Comparison of ENCODE assay signal across 25 mouse cellular contexts in the genomic region with DNA sequence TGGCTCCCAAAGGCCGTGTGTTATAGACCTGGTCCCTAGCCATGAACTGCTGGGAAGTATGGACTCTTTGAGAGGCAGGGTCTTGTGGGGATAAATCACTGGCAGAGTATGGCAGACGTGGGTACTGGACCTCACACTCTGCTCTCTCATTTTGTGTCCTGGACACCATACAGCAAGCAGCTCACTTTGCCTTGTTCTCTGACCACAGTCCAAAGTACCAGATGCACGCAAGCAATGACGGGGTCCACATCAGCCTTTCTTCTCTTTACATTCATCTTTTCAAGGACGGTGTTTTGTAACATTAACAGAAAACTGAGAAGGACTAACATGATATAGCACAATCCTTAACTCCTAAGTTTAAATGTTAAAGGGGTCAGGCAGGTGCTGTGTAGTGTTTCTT. TPM values are rescaled to one million over a fixed set of nuclear protein-coding genes. Genes with fewer than 3 reads are reported as not detected.
DNase-seq lines count a peak whose midpoint lies in the region; ATAC-seq and TF ChIP-seq lines count a peak whose summit lies in the region.
"Had no signal": no experiment of that assay in that cellular context is flagged by ENCODE, and none has a peak within 500 bp of the region (broad histone marks: within the 10 kb centered on the region; RNA-seq: fewer than 3 reads in every experiment).

No protein-coding gene starts in this region.

- TF ChIP-seq CTCF in kidney, adult 2 months (conservative IDR thresholded peaks at IDR 0.05; ENCODE audit: insufficient read depth, insufficient read length, low read depth, low read length), result no peak
- TF ChIP-seq CTCF in liver, postnatal 0 days (IDR thresholded peaks at IDR 0.05; ENCODE audit: low read depth), result no peak

- H3K9ac ChIP-seq in kidney, embryonic 14.5 days (ENCODE audit: low read depth, low read length), result no peak overlapping the region
- no peak overlapping the region for H3K9ac ChIP-seq in liver, postnatal 0 days (replicated peaks)
- no peak overlapping the region for H3K9ac ChIP-seq in liver, embryonic 11.5 days (ENCODE audit: low read depth, low read length)
- H3K9ac ChIP-seq: embryonic facial prominence, embryonic 12.5 days; embryonic facial prominence, embryonic 15.5 days; forebrain, postnatal 0 days; hindbrain, embryonic 12.5 days; hindbrain, embryonic 15.5 days had no signal

- H3K27me3 ChIP-seq in kidney, adult 2 months (replicated peaks; ENCODE audit: control insufficient read depth, insufficient read depth, low read length), result no peaks in the 10 kb centered on the region
- no peaks in the 10 kb centered on the region for H3K27me3 ChIP-seq in kidney, embryonic 14.5 days (ENCODE audit: control insufficient read depth, insufficient read depth, low read length)
- no peaks in the 10 kb centered on the region for H3K27me3 ChIP-seq in liver, postnatal 0 days (ENCODE audit: insufficient read depth, low read length)
- H3K27me3 ChIP-seq in liver, embryonic 11.5 days (replicated peaks; ENCODE audit: control insufficient read depth, insufficient read depth, low read length), result no peaks in the 10 kb centered on the region
- H3K27me3 ChIP-seq: CH12.LX; embryonic facial prominence, embryonic 12.5 days; embryonic facial prominence, embryonic 15.5 days; hindbrain, embryonic 12.5 days; hindbrain, embryonic 15.5 days; Patski had no signal

- peak; percentile 40 for DNase-seq in kidney, adult 2 months
- peak; percentile 11 to 17 for DNase-seq in kidney, postnatal 36 days
- DNase-seq in kidney, adult 11 months, result no peak
- DNase-seq in liver, postnatal 0 days, result no peak
- no peak for DNase-seq in liver, embryonic 11.5 days (ENCODE audit: low spot score)
- DNase-seq: adrenal gland, postnatal 14 days; B cell, adult 2 months; cerebellum, adult 11 months; cerebellum, adult 2 months; cerebellum, adult 9-11 months; cerebellum, postnatal 25 days; forebrain, postnatal 0 days; gastrocnemius, adult 2 months; gastrocnemius, postnatal 14 days; heart, adult 11 months had no signal

- H3K4me1 ChIP-seq in kidney, adult 2 months (ENCODE audit: control insufficient read depth, insufficient read depth, low read length), result no peaks in the 10 kb centered on the region; the same call in 1 of the 2 replicates
- H3K4me1 ChIP-seq in kidney, embryonic 14.5 days (ENCODE audit: control insufficient read depth, insufficient read depth, low read length), result no peaks in the 10 kb centered on the region
- 0 out of 2 replicates have a peak, but pooled peaks cover 6% of the 10 kb centered on the region for H3K4me1 ChIP-seq in liver, postnatal 0 days (ENCODE audit: insufficient read depth)
- H3K4me1 ChIP-seq in liver, embryonic 11.5 days (replicated peaks; ENCODE audit: control insufficient read depth, insufficient read depth, low read length), result no peaks in the 10 kb centered on the region
- H3K4me1 ChIP-seq: embryonic facial prominence, embryonic 12.5 days; hindbrain, embryonic 12.5 days; hindbrain, embryonic 15.5 days had no signal

- H3K4me2 ChIP-seq in kidney, embryonic 14.5 days (replicated peaks; ENCODE audit: low read depth, low read length), result no peak overlapping the region
- H3K4me2 ChIP-seq in liver, postnatal 0 days (ENCODE audit: low read depth, low read length), result no peak overlapping the region
- H3K4me2 ChIP-seq in liver, embryonic 11.5 days, result no peak overlapping the region
- H3K4me2 ChIP-seq: embryonic facial prominence, embryonic 12.5 days; embryonic facial prominence, embryonic 15.5 days; heart, embryonic 11.5 days; hindbrain, embryonic 12.5 days; hindbrain, embryonic 15.5 days had no signal

- H3K36me3 ChIP-seq in kidney, adult 2 months (ENCODE audit: control insufficient read depth, insufficient read depth, low read length), result peaks cover 5% of the 10 kb centered on the region
- H3K36me3 ChIP-seq in kidney, embryonic 14.5 days (ENCODE audit: control insufficient read depth, insufficient read depth, low read length), result peaks cover 24% of the 10 kb centered on the region; the same call in 1 of the 2 replicates
- H3K36me3 ChIP-seq in liver, postnatal 0 days (replicated peaks; ENCODE audit: insufficient read depth, low read length), result peaks cover 16% of the 10 kb centered on the region
- H3K36me3 ChIP-seq in liver, embryonic 11.5 days (ENCODE audit: control insufficient read depth, insufficient read depth, low read length), result peaks cover 2% of the 10 kb centered on the region; the same call in 1 of the 2 replicates

- no peak overlapping the region for H3K4me3 ChIP-seq in kidney, adult 2 months (ENCODE audit: insufficient read depth, low read depth, low read length)
- no peak overlapping the region for H3K4me3 ChIP-seq in kidney, embryonic 14.5 days (ENCODE audit: low read length)
- no peak overlapping the region for H3K4me3 ChIP-seq in liver, postnatal 0 days (ENCODE audit: low read depth, low read length)
- H3K4me3 ChIP-seq in liver, embryonic 11.5 days (ENCODE audit: low read depth, low read length), result no peak overlapping the region
- H3K4me3 ChIP-seq: embryonic facial prominence, embryonic 12.5 days; embryonic facial prominence, embryonic 15.5 days; gastrocnemius, adult 2 months; hindbrain, embryonic 12.5 days; hindbrain, embryonic 15.5 days had no signal

- H3K9me3 ChIP-seq in kidney, embryonic 14.5 days (ENCODE audit: control insufficient read depth, low read length), result no peaks in the 10 kb centered on the region
- no peaks in the 10 kb centered on the region for H3K9me3 ChIP-seq in liver, postnatal 0 days (ENCODE audit: low read length)
- H3K9me3 ChIP-seq in liver, embryonic 11.5 days (ENCODE audit: control insufficient read depth, low read length), result no peaks in the 10 kb centered on the region
- H3K9me3 ChIP-seq: embryonic facial prominence, embryonic 12.5 days; embryonic facial prominence, embryonic 15.5 days; G1E; hindbrain, embryonic 12.5 days; hindbrain, embryonic 15.5 days had no signal

- no peak overlapping the region for H3K27ac ChIP-seq in kidney, adult 2 months (ENCODE audit: insufficient read depth, low read depth, low read length)
- H3K27ac ChIP-seq in kidney, embryonic 14.5 days (ENCODE audit: low read depth, low read length), result no peak overlapping the region
- H3K27ac ChIP-seq in liver, postnatal 0 days (ENCODE audit: low read depth), result peak overlapping the region; percentile 44; the same call in 1 of the 2 replicates
- H3K27ac ChIP-seq in liver, embryonic 11.5 days (ENCODE audit: low read depth, low read length), result no peak overlapping the region
- H3K27ac ChIP-seq: embryonic facial prominence, embryonic 12.5 days; embryonic facial prominence, embryonic 15.5 days; gastrocnemius, adult 2 months; hindbrain, embryonic 12.5 days; hindbrain, embryonic 15.5 days had no signal

- 70% methylated on average over 5 of the region's 5 CpGs for WGBS in kidney, adult 2 months
- WGBS in kidney, embryonic 14.5 days, result 86% methylated on average over 5 of the region's 5 CpGs
- WGBS in liver, postnatal 0 days (ENCODE audit: insufficient replicate concordance), result 64% methylated on average over 5 of the region's 5 CpGs
- 82% methylated on average over 5 of the region's 5 CpGs for WGBS in liver, embryonic 11.5 days

- ATAC-seq in kidney, embryonic 14.5 days (ENCODE audit: low FRiP score, low TSS enrichment), result no peak
- ATAC-seq in liver, postnatal 0 days, result peak; percentile 77
- ATAC-seq in liver, embryonic 11.5 days (replicated peaks; ENCODE audit: low FRiP score), result no peak
- ATAC-seq: forebrain, embryonic 14.5 days; forebrain, postnatal 0 days; Patski had no signal

- TF ChIP-seq POLR2A in kidney, adult 2 months (IDR thresholded peaks at IDR 0.05; ENCODE audit: low read depth, low read length), result no peak

- TF ChIP-seq EP300 in liver, postnatal 0 days (IDR thresholded peaks at IDR 0.05; ENCODE audit: low read depth), result no peak

RNA-seq across cellular contexts. Expression of gene Sos2, which starts 38.8 kb away (rescaled TPM):
- 28.5 and 28.8 TPM in 2 replicates for polyA plus RNA-seq in kidney, adult 2 months (2012; rRNA removed)
- 12.0 and 12.9 TPM in 2 replicates for polyA plus RNA-seq in kidney, embryonic 14.5 days (2014; fragmentation: Nextera tagmentation; extraction: Ambion mirVana)
- polyA plus RNA-seq in liver, postnatal 0 days (2015; fragmentation: Nextera tagmentation; extraction: Ambion mirVana), result 2.9 and 3.5 TPM in 2 replicates
- polyA plus RNA-seq in liver, embryonic 11.5 days (2014; fragmentation: Nextera tagmentation; extraction: Ambion mirVana), result 7.6 and 9.2 TPM in 2 replicates

Comparison
In these comparisons a context has a peak if more than half of its experiments do, and no peak if none do; other contexts are left out.
1. DNase-seq: peak in kidney, adult 2 months (single experiment) and kidney, postnatal 36 days (2 of 2); none in kidney, adult 11 months (single experiment), liver, postnatal 0 days (single experiment) and liver, embryonic 11.5 days (single experiment).